Mouse (Mus musculus) small intestine, adult 2 months (tissue): Measurements from ENCODE around the gene Arhgap17.

ENCODE experiments used
- CTCF ChIP-seq: fragments of 200-500 bp; IDR thresholded peaks from 2 replicates; pipeline ENCODE4 v1.5.1; 2012; ENCODE audit warnings: low read depth, mild to moderate bottlenecking, control low read depth, inconsistent platforms, low read length, moderate library complexity, mixed read lengths; ENCODE audit not compliant: insufficient replicate concordance, insufficient read length; ENCODE audit errors: extremely low read depth
- POLR2A ChIP-seq: fragments of 200-500 bp; IDR thresholded peaks from 2 replicates; pipeline ENCODE4 v1.6.1; 2012; ENCODE audit warnings: low read depth, mild to moderate bottlenecking, control low read depth, inconsistent platforms, low read length, moderate library complexity

GRCm38 (mm10) chr7:123324105-123324504 is 45.6 kb downstream of the Arhgap17 start:
- TF ChIP-seq POLR2A (no peak), CTCF (no peak)
